Mouse (Mus musculus) regulatory T cell (primary cell): ENCODE measurements around the gene Mthfr.

Experiments
- in situ Hi-C: fragments of 300-600 bp; cut with MboI, MseI; formaldehyde crosslinking; loops from one replicate; pipeline ENCODE4 v1.15.1; 2025; ENCODE audit warnings: high pct_unique_total_duplicates

The Mthfr gene

DNA sequence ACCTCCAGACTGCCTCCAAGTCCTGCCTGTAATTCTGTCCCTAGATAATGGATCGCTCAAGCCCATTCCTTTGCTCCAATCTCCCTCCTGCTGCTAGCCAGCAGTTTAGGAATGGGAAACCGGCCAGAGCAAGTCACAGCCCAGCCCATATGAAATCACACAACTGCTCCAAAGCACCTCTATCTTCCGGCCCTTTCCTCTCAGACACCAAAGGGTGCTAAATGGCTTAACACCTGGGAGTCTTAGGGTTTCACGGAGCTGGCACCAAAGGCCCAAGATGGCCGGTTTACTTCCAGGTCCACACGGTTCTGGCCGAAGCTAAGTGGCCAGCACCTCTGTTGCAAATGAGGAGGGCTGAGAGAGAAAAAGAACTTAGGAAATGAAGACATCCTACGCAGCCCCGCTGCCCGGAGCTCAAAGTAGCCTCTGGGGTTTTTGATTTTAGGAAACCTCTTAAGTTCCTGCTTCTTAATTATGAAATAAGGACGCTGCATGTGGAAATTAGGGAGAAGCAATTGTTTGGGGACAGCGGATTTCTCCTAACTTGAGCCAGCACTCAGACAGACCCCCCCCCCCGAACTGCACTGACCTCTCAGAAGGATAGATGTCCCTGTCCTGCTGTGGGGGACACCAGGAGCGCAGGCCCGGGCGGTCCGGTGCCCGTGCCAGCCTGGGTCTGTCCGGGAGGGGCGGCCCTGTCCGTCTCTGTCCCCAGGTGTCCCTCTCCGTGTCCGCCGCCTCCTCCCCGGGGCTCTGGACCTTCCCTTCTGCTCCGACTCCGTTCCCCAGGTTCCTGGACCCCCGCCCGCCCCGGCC is 48.4 kb downstream of the Mthfr start:
- in situ Hi-C loops: no loop called here

DNA sequence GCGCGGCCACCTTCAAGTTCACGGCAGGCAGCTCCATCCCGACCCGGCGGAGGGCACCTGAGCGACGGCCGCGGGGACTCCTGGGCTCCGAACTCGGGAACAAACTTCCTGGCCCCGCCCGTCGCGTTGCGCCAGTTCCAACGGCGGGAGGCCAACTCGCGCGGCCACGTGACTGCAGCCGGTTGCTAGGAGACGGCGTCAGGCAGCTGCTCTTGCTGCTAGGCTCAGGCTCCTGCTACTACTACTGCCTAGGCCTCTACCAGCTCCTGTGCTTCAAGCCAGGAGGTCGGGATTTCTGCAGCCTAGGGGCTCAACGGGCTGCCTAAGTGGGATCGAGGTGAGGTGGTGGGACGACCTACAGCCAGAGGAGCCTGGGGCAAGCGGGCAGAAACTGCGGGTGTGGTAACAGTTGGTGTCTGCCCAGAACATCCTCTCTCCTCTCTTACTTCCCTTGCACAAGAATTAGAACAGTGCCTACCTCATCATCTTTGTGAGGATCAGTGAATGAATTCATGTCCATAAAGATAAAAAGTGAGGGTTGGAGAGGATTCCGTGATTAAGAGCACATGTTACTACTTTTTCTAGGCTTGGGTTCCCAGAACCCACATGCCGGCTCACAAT is 49.1 kb downstream of the Mthfr start, which contains the start of gene Agtrap:
TSS of gene Agtrap (minus strand) at position 125 of the 621 bp plus-strand sequence.
- in situ Hi-C loops: no loop called here

DNA sequence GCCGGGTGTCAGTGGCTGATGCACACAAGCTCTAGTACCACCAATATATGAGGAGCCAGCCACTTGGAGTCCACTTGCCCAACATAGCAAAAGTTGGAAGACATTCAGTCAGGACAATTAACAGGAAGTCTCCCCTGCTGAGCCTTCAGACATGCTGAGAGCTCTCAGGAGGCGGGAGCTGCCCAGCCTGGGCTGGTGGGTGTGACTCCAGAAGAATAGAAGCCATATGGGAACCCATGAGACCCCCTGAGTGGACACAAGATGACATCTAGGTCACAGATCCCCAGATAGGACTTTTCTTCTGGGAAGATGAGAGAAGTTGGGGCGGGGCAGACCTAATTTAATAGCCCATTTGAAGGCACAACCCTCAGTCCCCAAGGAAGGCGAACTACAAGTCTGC is 50.3 kb downstream of the Mthfr start:
- in situ Hi-C loops: no loop called here

GRCm38 (mm10) chr4:148091181-148091580 is 52.3 kb downstream of the Mthfr start:
- in situ Hi-C loops: no loop called here

DNA sequence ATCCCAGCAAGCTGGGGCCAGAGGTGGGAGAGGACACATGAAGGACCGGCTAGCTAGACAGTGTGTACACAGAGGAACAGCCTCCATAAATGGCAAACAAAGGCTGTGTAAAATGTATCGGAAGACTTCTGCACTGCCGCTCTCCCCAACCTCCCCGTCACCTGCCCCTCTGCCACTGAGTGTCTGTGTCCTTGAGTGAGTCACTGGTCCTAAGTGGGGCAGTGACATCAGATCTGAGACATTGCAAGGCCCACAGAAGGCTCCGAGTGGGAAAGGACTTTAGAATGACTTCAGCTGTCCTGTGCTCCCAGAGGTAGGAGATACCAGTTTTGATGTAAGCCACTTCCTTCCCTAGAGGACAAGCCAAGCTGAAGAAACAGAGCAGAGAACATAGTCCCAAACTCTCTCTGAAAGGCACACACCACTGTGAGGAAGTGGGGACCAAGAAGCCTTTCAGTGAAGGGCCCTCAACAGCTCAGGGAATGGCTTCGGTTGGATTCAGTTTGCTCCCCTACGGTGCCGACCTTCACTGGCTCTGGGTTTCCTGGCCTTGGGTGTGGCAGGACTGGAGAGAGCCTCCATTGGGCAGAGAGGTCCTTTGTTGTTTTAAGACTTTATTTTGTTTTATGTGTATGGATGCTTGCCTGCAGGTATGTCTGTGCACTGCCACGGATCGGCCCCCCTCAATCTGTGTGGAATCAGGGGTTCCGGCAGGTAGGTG is 53.8 kb downstream of the Mthfr start:
- in situ Hi-C loops: no loop called here

- in situ Hi-C loops: no loop called here
These were observed 55.3 kb downstream of the Mthfr start for GRCm38 (mm10) chr4:148094161-148094560.

DNA sequence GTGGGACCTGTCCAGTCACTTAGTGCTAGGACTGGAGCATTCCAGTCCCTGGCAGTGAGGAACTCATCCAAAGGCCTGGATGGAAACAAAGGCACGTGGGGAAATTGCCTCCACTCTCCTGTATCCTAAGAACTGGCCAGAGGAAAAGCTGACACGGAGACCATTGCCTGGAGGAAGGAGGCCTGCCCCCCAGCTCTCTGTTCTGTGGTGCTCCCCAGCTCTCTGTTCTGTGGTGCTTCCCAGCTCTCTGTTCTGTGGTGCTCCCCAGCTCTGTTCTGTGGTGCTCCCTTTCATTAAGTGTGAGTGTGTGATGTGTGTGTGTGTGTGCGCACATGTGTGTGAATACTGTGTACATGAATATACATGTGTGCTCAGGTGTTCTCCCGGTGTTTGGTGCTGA is 56.2 kb downstream of the Mthfr start:
- in situ Hi-C loops: no loop called here

GRCm38 (mm10) chr4:148097936-148098335 is 59.1 kb downstream of the Mthfr start:
- in situ Hi-C loops: no loop called here

- in situ Hi-C loops: no loop called here
These were observed 59.8 kb downstream of the Mthfr start for GRCm38 (mm10) chr4:148098666-148099065.

GRCm38 (mm10) chr4:148101801-148102527 is 63.1 kb downstream of the Mthfr start:
- in situ Hi-C loops: no loop called here

DNA sequence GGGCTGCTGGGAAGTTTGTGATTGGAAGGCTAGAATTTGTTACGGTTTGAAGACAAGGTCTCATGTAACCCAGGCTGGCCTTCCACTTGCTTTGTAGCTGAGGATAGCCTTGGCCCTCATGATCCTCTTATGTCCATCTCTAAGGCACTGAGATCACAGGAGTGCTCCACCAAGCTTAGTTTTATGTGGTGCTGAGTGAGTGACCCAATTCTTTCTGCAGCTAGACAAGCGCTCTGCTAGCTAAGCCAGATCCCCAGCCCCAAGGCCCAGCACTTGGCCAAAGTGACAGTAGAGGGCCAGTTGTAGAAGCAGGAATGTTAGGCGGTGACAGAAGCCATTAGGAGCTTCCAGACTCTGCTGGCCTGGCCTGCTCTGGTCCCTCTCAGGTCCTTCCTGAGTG is 65.3 kb downstream of the Mthfr start:
- in situ Hi-C loops: no loop called here

DNA sequence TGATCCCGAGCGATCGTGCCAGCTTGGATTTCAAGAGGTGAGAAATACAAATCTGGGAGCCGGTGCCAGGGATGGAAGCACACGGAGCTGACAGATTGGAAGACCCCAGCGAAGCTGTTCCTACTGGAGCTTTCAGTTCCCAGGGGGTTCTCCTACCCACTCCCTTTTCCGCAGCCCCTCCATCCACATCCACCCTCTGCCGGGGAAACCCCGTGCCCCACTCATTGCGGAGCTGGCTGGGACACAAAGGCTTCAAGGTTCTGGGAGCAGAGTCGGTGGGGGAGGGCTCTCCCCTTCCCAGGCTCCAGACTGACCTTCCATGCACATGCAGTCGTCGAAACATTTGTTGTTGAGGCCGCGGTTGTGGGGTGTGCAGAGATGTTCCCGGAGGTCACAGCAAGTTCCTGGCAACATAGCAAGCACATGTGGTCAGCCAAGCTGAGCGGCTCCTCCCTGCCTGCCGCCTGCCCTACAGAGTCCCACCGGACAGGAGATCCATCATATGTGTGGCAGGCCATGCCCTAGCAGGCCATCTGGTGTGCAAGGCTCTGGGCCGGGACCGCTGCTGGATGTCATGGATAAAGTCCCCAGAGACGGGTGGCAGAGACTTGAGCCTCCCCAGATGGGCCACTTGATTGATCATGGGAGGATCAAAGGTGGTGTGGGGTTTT is 68.9 kb downstream of the Mthfr start:
- in situ Hi-C loops: no loop called here

DNA sequence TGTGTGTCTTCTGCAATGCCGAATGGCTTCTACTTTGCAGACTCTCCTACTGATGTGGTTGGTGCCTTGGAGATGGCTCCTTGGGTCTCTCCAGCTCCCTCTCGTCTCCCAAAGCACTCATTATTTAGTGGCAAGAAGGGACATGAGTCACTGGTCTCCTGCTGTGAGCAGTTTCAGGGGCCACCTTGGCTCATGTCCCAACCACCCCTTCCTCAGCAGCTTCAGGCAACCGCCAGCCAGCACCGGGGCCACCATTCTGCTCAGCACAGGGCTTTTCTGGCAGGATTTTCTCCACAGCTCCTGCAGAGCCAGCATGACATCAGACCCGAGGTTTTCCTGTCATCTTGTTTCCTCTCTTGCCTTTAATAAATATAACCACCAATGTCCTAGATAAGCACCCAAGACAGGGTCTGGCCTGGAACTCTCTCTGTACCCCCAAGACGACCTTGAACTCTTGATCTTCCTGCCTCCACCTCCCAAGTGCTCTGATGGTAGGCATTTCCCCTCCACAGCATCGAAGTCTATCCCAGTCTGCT is 69.8 kb downstream of the Mthfr start:
- in situ Hi-C loops: no loop called here
